Mouse (Mus musculus) midbrain, embryonic 14.5 days (tissue): ENCODE data around the gene Cyp8b1. TPM values are rescaled to one million over a fixed set of nuclear protein-coding genes. Genes with fewer than 3 reads are reported as not detected.

ENCODE experiments used
- ATAC-seq: fragments of 200-750 bp; cut with Nextera tagmentation; 2 replicates; pipeline ENCODE4 v1.8.0; 2017; ENCODE audit warnings: moderate number of reproducible peaks, moderate library complexity; ENCODE audit not compliant: low FRiP score, low TSS enrichment
- DNase-seq: peaks from one replicate; pipeline ENCODE4 v3.0.0-alpha.2; 2015
- H3K27ac ChIP-seq: fragments of 300-500 bp; sonication (generic); replicated peaks from 2 replicates; pipeline ENCODE4 v1.5.1; 2014; ENCODE audit warnings: mild to moderate bottlenecking, low read depth, low read length, moderate library complexity
- H3K27me3 ChIP-seq: fragments of 300-500 bp; sonication (generic); 2 replicates; pipeline ENCODE4 v1.6.1; 2014; ENCODE audit warnings: low read length, control low read depth, mixed read lengths; ENCODE audit not compliant: control insufficient read depth, insufficient read depth
- H3K36me3 ChIP-seq: fragments of 300-500 bp; sonication (generic); 2 replicates; pipeline ENCODE4 v1.6.1; 2014; ENCODE audit warnings: low read length, control low read depth; ENCODE audit not compliant: control insufficient read depth, insufficient read depth
- H3K4me1 ChIP-seq: fragments of 300-500 bp; sonication (generic); 2 replicates; pipeline ENCODE4 v1.6.1; 2014; ENCODE audit warnings: mild to moderate bottlenecking, antibody characterized with exemption, low read length, control low read depth; ENCODE audit not compliant: control insufficient read depth, insufficient read depth
- H3K4me2 ChIP-seq: fragments of 300-500 bp; sonication (generic); 2 replicates; pipeline ENCODE4 v1.6.1; 2014; ENCODE audit warnings: mild to moderate bottlenecking, low read length, moderate library complexity
- H3K4me3 ChIP-seq: fragments of 300-500 bp; sonication (generic); replicated peaks from 2 replicates; pipeline ENCODE4 v1.5.1; 2014; ENCODE audit warnings: low read depth, low read length
- H3K9ac ChIP-seq: fragments of 300-500 bp; sonication (generic); replicated peaks from 2 replicates; pipeline ENCODE4 v1.6.1; 2014; ENCODE audit warnings: mild to moderate bottlenecking, low read length, moderate library complexity
- H3K9me3 ChIP-seq: fragments of 300-500 bp; sonication (generic); 2 replicates; pipeline ENCODE4 v1.6.1; 2016; ENCODE audit warnings: low read length, control low read depth, mixed read lengths; ENCODE audit not compliant: control insufficient read depth
- WGBS: fragments of 180-500 bp; shearing (Covaris S2); extraction: QIAGEN DNeasy Blood & Tissue Kit; methylation state at CpG from one replicate; pipeline ENCODE4 v1.1.7; 2014; 5-methylcytosine and 5-hydroxymethylcytosine counted together
- polyA plus RNA-seq: library from polyadenylated mRNA; unstranded; fragments of >200 nt; fragmentation: Nextera tagmentation; extraction: Ambion mirVana; gene quantifications from 2 replicates; pipeline ENCODE4 v1.2.1, GENCODE M21; 2014

Gene Cyp8b1
- polyA plus RNA-seq, 1 experiment from 2014 or later: not detected

- no peak overlapping the region for H3K4me3 ChIP-seq
- no peak overlapping the region for H3K4me2 ChIP-seq
- ATAC-seq: no peak
- H3K4me1 ChIP-seq: no peaks in the 10 kb centered on the region
- 64% methylated on average over 4 of the region's 4 CpGs for WGBS
- no peaks in the 10 kb centered on the region for H3K27me3 ChIP-seq
- H3K9ac ChIP-seq: no peak overlapping the region
- no peak overlapping the region for H3K27ac ChIP-seq
- no peaks in the 10 kb centered on the region for H3K36me3 ChIP-seq
- no peak for DNase-seq
- H3K9me3 ChIP-seq: no peaks in the 10 kb centered on the region
These were observed 46.1 kb downstream of the Cyp8b1 start for GRCm38 (mm10) chr9:121869973-121870515.

- Histone ChIP-seq H3K4me2 (no peak overlapping the region), H3K27me3 (no peaks in the 10 kb centered on the region), H3K9ac (no peak overlapping the region), H3K27ac (no peak overlapping the region), H3K4me3 (no peak overlapping the region), H3K9me3 (no peaks in the 10 kb centered on the region), H3K36me3 (no peaks in the 10 kb centered on the region), H3K4me1 (no peaks in the 10 kb centered on the region)
- no peak for DNase-seq
- whole genome bisulfite sequencing: 91% methylated on average over 5 of the region's 5 CpGs
- ATAC-seq: no peak
These were observed 46.7 kb downstream of the Cyp8b1 start for GRCm38 (mm10) chr9:121869432-121869831.

- H3K9ac ChIP-seq: no peak overlapping the region
- no peak overlapping the region for H3K27ac ChIP-seq
- H3K27me3 ChIP-seq: no peaks in the 10 kb centered on the region
- no peaks in the 10 kb centered on the region for H3K9me3 ChIP-seq
- 89% methylated on average over 6 of the region's 6 CpGs for WGBS
- no peak overlapping the region for H3K4me2 ChIP-seq
- DNase-seq (no peak), ATAC-seq (no peak)
- no peak overlapping the region for H3K4me3 ChIP-seq
- no peaks in the 10 kb centered on the region for H3K4me1 ChIP-seq
- H3K36me3 ChIP-seq: no peaks in the 10 kb centered on the region
These were observed 47.9 kb downstream of the Cyp8b1 start for GRCm38 (mm10) chr9:121868236-121868635.

GRCm38 (mm10) chr9:121867632-121868031, 48.5 kb downstream of the Cyp8b1 start:
- no peaks in the 10 kb centered on the region for H3K27me3 ChIP-seq
- H3K36me3 ChIP-seq: no peaks in the 10 kb centered on the region
- no peaks in the 10 kb centered on the region for H3K9me3 ChIP-seq
- no peak for ATAC-seq
- H3K9ac ChIP-seq: no peak overlapping the region
- H3K27ac ChIP-seq: no peak overlapping the region
- WGBS: 92% methylated on average over 6 of the region's 6 CpGs
- DNase-seq: no peak
- H3K4me3 ChIP-seq: no peak overlapping the region
- no peak overlapping the region for H3K4me2 ChIP-seq
- no peaks in the 10 kb centered on the region for H3K4me1 ChIP-seq

- no peak overlapping the region for H3K27ac ChIP-seq
- WGBS: 59% methylated on average over 3 of the region's 3 CpGs
- ATAC-seq (no peak), DNase-seq (no peak)
- H3K4me2 ChIP-seq: no peak overlapping the region
- H3K27me3 ChIP-seq: no peaks in the 10 kb centered on the region
- H3K4me1 ChIP-seq: no peaks in the 10 kb centered on the region
- no peak overlapping the region for H3K4me3 ChIP-seq
- no peaks in the 10 kb centered on the region for H3K9me3 ChIP-seq
- H3K36me3 ChIP-seq: no peaks in the 10 kb centered on the region
- no peak overlapping the region for H3K9ac ChIP-seq
These were observed 50.6 kb downstream of the Cyp8b1 start for GRCm38 (mm10) chr9:121865425-121866008.

- no peak for ATAC-seq
- H3K36me3 ChIP-seq: no peaks in the 10 kb centered on the region
- H3K4me3 ChIP-seq: no peak overlapping the region
- H3K9ac ChIP-seq: no peak overlapping the region
- no peaks in the 10 kb centered on the region for H3K9me3 ChIP-seq
- H3K27ac ChIP-seq: no peak overlapping the region
- WGBS: 82% methylated on average over 4 of the region's 4 CpGs
- H3K27me3 ChIP-seq: no peaks in the 10 kb centered on the region
- no peak overlapping the region for H3K4me2 ChIP-seq
- no peaks in the 10 kb centered on the region for H3K4me1 ChIP-seq
- no peak for DNase-seq
These were observed 51.3 kb downstream of the Cyp8b1 start for GRCm38 (mm10) chr9:121864837-121865236.

Other genes with a start within 250 kb of the Cyp8b1 start
- gene Sec22c, start 210.8 kb downstream of the Cyp8b1 start, polyA plus RNA-seq: 20.0 and 27.7 TPM in 2 replicates
- 164 and 190 TPM in 2 replicates for gene Ss18l2, start 206.0 kb downstream of the Cyp8b1 start, polyA plus RNA-seq
- gene Nktr, start 197.1 kb downstream of the Cyp8b1 start, polyA plus RNA-seq: 61.5 and 73.0 TPM in 2 replicates
- 15.8 and 17.5 TPM in 2 replicates for gene Zfp651, start 157.0 kb downstream of the Cyp8b1 start, polyA plus RNA-seq
- gene Klhl40, start 138.7 kb downstream of the Cyp8b1 start, polyA plus RNA-seq: 1.1 and 1.9 TPM in 2 replicates
- gene Hhatl, start 123.8 kb downstream of the Cyp8b1 start, polyA plus RNA-seq: 0.12 and 0.24 TPM in 2 replicates
- gene Ccdc13, start 76.8 kb downstream of the Cyp8b1 start, polyA plus RNA-seq: 2.3 and 2.9 TPM in 2 replicates
- 135 and 165 TPM in 2 replicates for gene Higd1a, start 57.9 kb downstream of the Cyp8b1 start, polyA plus RNA-seq
- 3.2 and 4.5 TPM in 2 replicates for gene Ackr2, start 17.9 kb downstream of the Cyp8b1 start, polyA plus RNA-seq
- gene Fam198a, start 34.7 kb upstream of the Cyp8b1 start, polyA plus RNA-seq: 0.80 and 0.81 TPM in 2 replicates
- 22.4 and 23.0 TPM in 2 replicates for gene Pomgnt2, start 80.8 kb upstream of the Cyp8b1 start, polyA plus RNA-seq
- gene Snrk, start 201.0 kb upstream of the Cyp8b1 start, polyA plus RNA-seq: 47.8 and 57.5 TPM in 2 replicates